11 mouse cellular contexts compared by ENCODE assay signal in genomic region chr2:29495271-29495670, GRCm38 (mm10).
DNase-seq lines count a peak whose midpoint lies in the region; ATAC-seq and TF ChIP-seq lines count a peak whose summit lies in the region.
"Had no signal": no experiment of that assay in that cellular context is flagged by ENCODE, and none has a peak within 500 bp of the region (broad histone marks: within the 10 kb centered on the region; RNA-seq: fewer than 3 reads in every experiment).

No protein-coding gene starts in this region.

- no peak overlapping the region for H3K4me3 ChIP-seq in kidney, embryonic 16.5 days (ENCODE audit: low read length)
- H3K4me3 ChIP-seq in cerebellum, adult 2 months (replicated peaks; ENCODE audit: insufficient read depth, low read depth, low read length), result no peak overlapping the region

- H3K27ac ChIP-seq in kidney, embryonic 16.5 days (ENCODE audit: low read length), result no peak overlapping the region
- no peak overlapping the region for H3K27ac ChIP-seq in cerebellum, adult 2 months (ENCODE audit: insufficient read depth, low read length)

- H3K9ac ChIP-seq in kidney, embryonic 16.5 days (replicated peaks; ENCODE audit: low read length), result no peak overlapping the region

- no peaks in the 10 kb centered on the region for H3K9me3 ChIP-seq in kidney, embryonic 16.5 days (ENCODE audit: low read length)

- TF ChIP-seq POLR2A in cerebellum, adult 2 months (IDR thresholded peaks at IDR 0.05; ENCODE audit: borderline replicate concordance, insufficient read depth, low read length), result no peak

- peaks cover 22% of the 10 kb centered on the region for H3K4me1 ChIP-seq in kidney, embryonic 16.5 days (ENCODE audit: insufficient read depth, low read length)
- peaks cover 32% of the 10 kb centered on the region for H3K4me1 ChIP-seq in cerebellum, adult 2 months (ENCODE audit: control insufficient read depth, insufficient read depth, low read length)

- H3K27me3 ChIP-seq in kidney, embryonic 16.5 days (ENCODE audit: insufficient read depth, low read length), result no peaks in the 10 kb centered on the region
- no peaks in the 10 kb centered on the region for H3K27me3 ChIP-seq in cerebellum, adult 2 months (ENCODE audit: control insufficient read depth, insufficient read depth, low read length)
- H3K27me3 ChIP-seq: CH12.LX had no signal

- peak; percentile 38 for DNase-seq in kidney, adult 18-20 months
- peak; percentile 70 for DNase-seq in brain, adult 2 months (ENCODE audit: low read depth, low spot score)
- DNase-seq in cerebellum, adult 2 months, result peak; percentile 52 to 65
- peak; percentile 31 for DNase-seq in kidney, postnatal 10 days
- DNase-seq in adrenal gland, postnatal 10 days, result no peak
- DNase-seq: heart, postnatal 36 days; liver; thymus, postnatal 25 days had no signal

- no peaks in the 10 kb centered on the region for H3K36me3 ChIP-seq in kidney, embryonic 16.5 days (ENCODE audit: insufficient read depth, low read length)

- WGBS in kidney, embryonic 16.5 days, result 95% methylated on average over 2 of the region's 2 CpGs
- 20% methylated on average over 2 of the region's 2 CpGs for WGBS in cerebellum, adult 2 months

- ATAC-seq in kidney, embryonic 16.5 days (ENCODE audit: low FRiP score, low TSS enrichment), result no peak
- no peak for ATAC-seq in erythroid progenitor cell, adult 5-6 weeks (replicated peaks; ENCODE audit: low FRiP score, poor library complexity, severe bottlenecking)

- no peak overlapping the region for H3K4me2 ChIP-seq in kidney, embryonic 16.5 days (replicated peaks; ENCODE audit: low read depth, low read length)

- TF ChIP-seq CTCF in cerebellum, adult 2 months (IDR thresholded peaks at IDR 0.05; ENCODE audit: borderline replicate concordance, insufficient read depth, low read depth, low read length), result no peak
